Mouse (Mus musculus) kidney, adult 2 months (tissue): ENCODE data around the gene Atp13a1. TPM values are rescaled to one million over a fixed set of nuclear protein-coding genes. Genes with fewer than 3 reads are reported as not detected.

Experiments
- DNase-seq: peaks from one replicate; pipeline ENCODE4 v3.0.0; 2021
- H3K27ac ChIP-seq: fragments of 200-500 bp; 2 replicates; pipeline ENCODE4 v1.5.1; 2012; ENCODE audit warnings: low read depth, low read length, control low read depth, inconsistent platforms; ENCODE audit not compliant: insufficient read depth
- H3K27me3 ChIP-seq: fragments of 200-500 bp; replicated peaks from 2 replicates; pipeline ENCODE4 v1.6.1; 2012; ENCODE audit warnings: mild to moderate bottlenecking, moderate library complexity, low read length, inconsistent platforms; ENCODE audit not compliant: control insufficient read depth, insufficient read depth
- H3K36me3 ChIP-seq: fragments of 200-500 bp; 2 replicates; pipeline ENCODE4 v1.6.1; 2012; ENCODE audit warnings: mild to moderate bottlenecking, moderate library complexity, low read length, inconsistent platforms; ENCODE audit not compliant: control insufficient read depth, insufficient read depth
- H3K4me1 ChIP-seq: fragments of 200-500 bp; 2 replicates; pipeline ENCODE4 v1.6.1; 2011; ENCODE audit warnings: low read length; ENCODE audit not compliant: control insufficient read depth, insufficient read depth
- H3K4me3 ChIP-seq: fragments of 200-500 bp; 2 replicates; pipeline ENCODE4 v1.5.1; 2011; ENCODE audit warnings: mild to moderate bottlenecking, low read depth, low read length, control low read depth; ENCODE audit not compliant: insufficient read depth
- CTCF ChIP-seq: fragments of 200-500 bp; conservative IDR thresholded peaks from 2 replicates; pipeline ENCODE4 v1.5.1; 2011; ENCODE audit warnings: low read depth, mild to moderate bottlenecking, control low read depth, low read length, moderate library complexity, mixed read lengths; ENCODE audit not compliant: insufficient read depth, insufficient read length
- POLR2A ChIP-seq: fragments of 200-500 bp; IDR thresholded peaks from one replicate; pipeline ENCODE4 v1.6.1; 2011; ENCODE audit warnings: low read depth, low read length, control low read depth
- WGBS: fragments of 180-500 bp; shearing (Covaris S2); methylation state at CpG from one replicate; pipeline ENCODE4 v1.1.7; 2018; 5-methylcytosine and 5-hydroxymethylcytosine counted together
- polyA plus RNA-seq: library from polyadenylated mRNA; depleted of rRNA; stranded (reverse); fragments of >200 nt; gene quantifications from 2 replicates; pipeline ENCODE4 v1.2.3, GENCODE M21; 2012

Gene Atp13a1
- polyA plus RNA-seq, 1 experiment = 59.9 TPM

DNA sequence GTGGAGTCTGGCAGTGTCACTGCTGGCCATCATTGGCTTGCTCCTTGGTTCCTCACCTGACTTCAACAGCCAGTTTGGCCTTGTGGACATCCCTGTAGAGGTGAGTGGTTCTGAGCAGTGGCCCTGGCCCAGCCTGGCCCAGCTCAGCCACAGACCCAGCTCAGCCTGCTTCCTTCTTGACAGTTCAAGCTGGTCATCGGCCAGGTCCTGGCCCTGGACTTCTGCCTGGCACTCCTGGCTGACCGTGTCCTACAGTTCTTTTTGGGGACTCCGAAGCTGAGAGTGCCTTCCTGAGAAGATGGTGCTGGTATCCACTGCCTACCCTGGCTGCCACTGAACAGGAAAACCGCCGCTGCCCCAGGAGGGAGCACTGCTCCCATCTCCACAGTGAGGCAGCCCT, 16.3 kb downstream of the Atp13a1 start:
- no peak overlapping the region for H3K4me3 ChIP-seq
- no peaks in the 10 kb centered on the region for H3K27me3 ChIP-seq
- no peak overlapping the region for H3K27ac ChIP-seq
- H3K36me3 ChIP-seq = peaks cover 2% of the 10 kb centered on the region; the same call in 1 of the 2 replicates
- WGBS = 95% methylated on average over 5 of the region's 5 CpGs
- no peaks in the 10 kb centered on the region; the same call in 1 of the 2 replicates for H3K4me1 ChIP-seq
- TF ChIP-seq POLR2A = no peak
- no peak for DNase-seq

DNA sequence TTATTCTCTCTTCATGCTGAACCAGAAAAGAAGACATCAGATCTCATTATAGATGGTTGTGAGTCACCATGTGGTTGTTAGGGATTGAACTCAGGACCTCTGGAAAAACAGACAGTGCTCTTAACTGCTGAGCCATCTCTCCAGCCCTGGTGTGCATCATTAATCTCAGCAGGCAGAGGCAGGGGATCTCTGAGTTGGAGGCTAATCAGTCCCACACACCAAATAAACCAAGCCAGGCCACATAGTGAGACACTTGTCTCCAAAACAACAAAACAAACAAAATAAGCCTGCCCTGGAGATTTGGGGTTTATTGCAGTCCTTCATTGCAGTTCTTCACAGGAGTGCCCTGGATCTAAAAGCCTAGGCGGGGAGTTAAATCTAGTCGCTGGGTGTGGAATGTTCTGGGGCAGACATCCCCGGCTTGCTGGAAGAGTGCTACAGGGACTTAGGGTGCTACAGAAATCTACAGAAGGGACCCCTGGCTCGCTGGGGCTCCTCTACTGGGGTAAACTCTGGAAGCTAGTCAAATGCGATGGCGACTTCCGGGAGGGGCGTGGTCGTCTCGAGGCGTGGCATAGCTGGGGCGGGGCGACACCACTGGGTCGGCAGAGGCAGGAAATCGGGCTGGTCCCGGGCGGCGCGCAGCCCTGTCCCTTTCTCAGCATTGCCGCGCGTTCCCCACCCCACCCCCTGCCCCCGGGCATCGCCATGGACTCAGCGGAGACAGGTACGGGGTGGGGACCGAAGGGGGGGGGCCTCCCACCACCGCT, 17.3 kb downstream of the Atp13a1 start, which contains the start of gene Gmip:
Gene Gmip, plus strand, starts transcription at position 586 of the 770 bp plus-strand sequence.
- Histone ChIP-seq H3K27ac (no peak within 1 kb of the TSS), H3K4me3 (peak within 1 kb of the TSS; percentile 76), H3K27me3 (no peaks in the 10 kb centered on the region), H3K4me1 (no peaks in the 10 kb centered on the region; the same call in 1 of the 2 replicates), H3K36me3 (peaks cover 2% of the 10 kb centered on the region; the same call in 1 of the 2 replicates)
- 6% methylated on average over 27 of the region's 28 CpGs for WGBS
- TF ChIP-seq POLR2A (no peak), CTCF (no peak)
- peak; percentile 87 for DNase-seq

DNA sequence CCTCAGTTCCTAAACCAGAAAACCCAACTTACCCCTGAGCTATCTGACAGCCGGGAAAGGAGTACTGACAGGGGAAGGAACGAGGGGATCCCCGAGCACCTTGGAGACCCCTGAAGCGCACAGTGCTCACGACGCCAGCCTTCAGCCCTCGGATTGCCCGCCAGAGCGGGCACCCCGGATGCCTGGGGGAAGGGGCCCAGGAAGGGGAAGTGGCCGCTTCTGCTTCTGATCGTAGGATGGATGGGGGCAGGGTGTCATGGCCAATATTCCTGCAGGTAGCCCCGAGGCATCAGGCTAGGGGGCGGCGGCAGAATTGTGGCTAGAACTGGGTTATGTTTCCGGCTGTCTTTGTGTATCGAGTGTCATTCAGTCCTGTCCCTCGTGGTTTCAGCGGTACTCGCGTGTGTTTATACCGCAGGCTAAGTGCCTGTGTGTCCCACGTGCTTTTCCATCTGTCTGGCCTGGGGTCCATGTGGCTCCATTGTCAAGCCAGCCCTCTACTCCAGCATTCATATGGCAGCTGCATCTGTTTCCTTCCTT, 18.0 kb downstream of the Atp13a1 start:
- H3K27me3 ChIP-seq = no peaks in the 10 kb centered on the region
- peak overlapping the region; percentile 76 for H3K4me3 ChIP-seq
- H3K27ac ChIP-seq = no peak overlapping the region
- TF ChIP-seq CTCF (no peak), POLR2A (no peak)
- H3K36me3 ChIP-seq = peaks cover 2% of the 10 kb centered on the region; the same call in 1 of the 2 replicates
- no peak for DNase-seq
- 3% methylated on average over 23 of the region's 23 CpGs for WGBS
- no peaks in the 10 kb centered on the region; the same call in 1 of the 2 replicates for H3K4me1 ChIP-seq

DNA sequence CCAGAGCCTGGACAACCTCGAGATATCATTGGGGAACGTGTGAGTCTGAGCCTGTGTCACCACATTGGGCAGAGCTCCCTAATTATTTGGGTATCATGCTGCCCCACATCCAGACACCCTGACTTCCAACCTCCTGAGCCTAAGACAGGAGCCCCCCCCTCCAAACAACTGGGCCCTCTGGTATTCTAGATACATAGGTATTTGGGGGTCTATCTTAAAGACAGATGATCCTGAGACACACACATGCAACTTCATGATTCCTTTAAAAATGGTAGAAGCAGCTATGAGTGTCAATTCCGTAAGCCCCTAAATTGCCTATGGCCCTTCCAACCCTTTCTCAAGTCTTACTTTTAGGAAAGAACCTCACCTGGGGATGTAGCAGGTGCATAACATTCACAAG, 18.9 kb downstream of the Atp13a1 start:
- no peaks in the 10 kb centered on the region; the same call in 1 of the 2 replicates for H3K4me1 ChIP-seq
- no peak overlapping the region for H3K4me3 ChIP-seq
- no peak overlapping the region for H3K27ac ChIP-seq
- H3K27me3 ChIP-seq = no peaks in the 10 kb centered on the region
- DNase-seq = no peak
- WGBS = 78% methylated on average over 3 of the region's 3 CpGs
- H3K36me3 ChIP-seq = peaks cover 2% of the 10 kb centered on the region; the same call in 1 of the 2 replicates
- TF ChIP-seq CTCF = no peak
- TF ChIP-seq POLR2A = no peak

DNA sequence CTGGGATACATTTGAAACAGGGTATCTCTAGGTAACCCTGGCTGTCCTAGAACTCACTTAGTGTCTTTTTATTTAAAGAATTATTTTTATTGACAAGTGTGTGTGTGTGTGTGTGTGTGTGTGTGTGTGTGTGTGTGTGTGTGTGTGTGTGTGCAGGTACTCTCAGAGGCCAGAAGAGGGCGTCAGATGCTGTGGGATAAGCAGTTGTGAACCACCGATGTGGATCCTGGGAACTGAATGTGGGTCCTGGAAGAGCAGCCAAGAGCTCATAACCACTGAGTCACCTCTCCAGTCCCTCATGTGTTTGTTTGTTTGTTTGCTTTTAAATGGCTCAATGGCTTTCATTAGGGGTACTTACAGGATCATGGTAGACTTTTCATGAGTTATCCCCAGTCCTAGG, 23.9 kb downstream of the Atp13a1 start:
- Histone ChIP-seq H3K27ac (no peak overlapping the region), H3K4me1 (peaks cover 1% of the 10 kb centered on the region; the same call in 1 of the 2 replicates), H3K36me3 (no peaks in the 10 kb centered on the region), H3K4me3 (no peak overlapping the region), H3K27me3 (no peaks in the 10 kb centered on the region)
- TF ChIP-seq POLR2A (no peak), CTCF (no peak)
- no peak for DNase-seq
- whole genome bisulfite sequencing = 96% methylated on average over 2 of the region's 2 CpGs

DNA sequence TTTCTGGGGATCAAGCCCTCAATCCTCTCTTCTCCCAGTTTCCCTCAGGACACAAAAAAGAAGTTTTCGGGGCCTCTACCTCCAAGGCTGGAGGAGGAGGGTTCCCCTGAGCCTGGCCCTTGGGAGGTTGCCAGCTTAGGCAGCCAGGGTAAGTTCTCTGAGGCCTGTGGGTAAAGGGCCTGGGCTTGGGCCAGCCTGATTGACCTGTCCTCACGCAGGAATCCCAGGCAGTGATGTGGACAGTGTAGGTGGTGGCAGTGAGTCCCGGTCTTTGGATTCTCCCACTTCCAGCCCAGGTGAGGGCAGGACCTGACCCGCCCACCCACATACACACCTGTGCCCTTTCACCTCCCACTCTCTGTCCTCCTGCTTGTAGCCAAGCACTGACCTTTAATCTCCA, 24.4 kb downstream of the Atp13a1 start:
- WGBS = 70% methylated on average over 4 of the region's 4 CpGs
- H3K36me3 ChIP-seq = no peaks in the 10 kb centered on the region
- H3K27ac ChIP-seq = no peak overlapping the region
- TF ChIP-seq POLR2A (no peak), CTCF (no peak)
- peaks cover 3% of the 10 kb centered on the region; the same call in 1 of the 2 replicates for H3K4me1 ChIP-seq
- H3K27me3 ChIP-seq = no peaks in the 10 kb centered on the region
- DNase-seq = peak; percentile 69
- H3K4me3 ChIP-seq = no peak overlapping the region

DNA sequence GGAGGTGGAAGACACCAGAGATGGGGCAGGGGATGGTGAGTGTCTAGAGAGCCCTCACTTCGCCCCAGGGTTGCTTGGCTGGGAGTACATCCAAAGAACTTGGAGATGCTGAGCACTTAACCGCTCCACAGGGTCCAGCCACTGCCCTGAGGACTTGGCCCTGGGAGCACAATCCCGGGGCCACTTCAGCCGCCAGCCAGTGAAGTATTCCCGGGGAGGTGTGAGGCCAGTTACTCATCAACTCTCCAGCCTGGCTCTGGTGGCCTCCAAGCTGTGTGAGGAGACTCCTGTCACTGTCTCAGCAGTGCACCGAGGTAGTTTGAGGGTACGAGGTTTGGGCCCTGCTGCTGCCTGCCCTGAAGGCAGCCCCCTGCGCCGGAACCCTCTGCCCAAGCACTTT, 29.5 kb downstream of the Atp13a1 start:
- no peak overlapping the region for H3K4me3 ChIP-seq
- 58% methylated on average over 9 of the region's 9 CpGs for WGBS
- peak; percentile 91 for DNase-seq
- TF ChIP-seq CTCF = no peak
- TF ChIP-seq POLR2A = no peak
- H3K4me1 ChIP-seq = peaks cover 6% of the 10 kb centered on the region; the same call in 1 of the 2 replicates
- H3K27ac ChIP-seq = peak overlapping the region; percentile 30; the same call in 1 of the 2 replicates
- H3K36me3 ChIP-seq = no peaks in the 10 kb centered on the region
- H3K27me3 ChIP-seq = no peaks in the 10 kb centered on the region
